Mouse (Mus musculus) heart, embryonic 11.5 days (tissue): Measurements from ENCODE around the gene Dnah11. TPM values are rescaled to one million over a fixed set of nuclear protein-coding genes. Genes with fewer than 3 reads are reported as not detected.
A peak's percentile ranks its signal among the peaks of the same experiment; 100 is the strongest.

Source experiments
- ATAC-seq: fragments of 200-750 bp; cut with Nextera tagmentation; replicated peaks from 2 replicates; pipeline ENCODE4 v1.8.0; 2017; ENCODE audit warnings: moderate library complexity; ENCODE audit not compliant: insufficient number of reproducible peaks, low FRiP score, low TSS enrichment
- H3K27ac ChIP-seq: fragments of 300-500 bp; sonication (generic); 2 replicates; pipeline ENCODE4 v1.5.1; 2014; ENCODE audit warnings: mild to moderate bottlenecking, low read depth, low read length
- H3K27me3 ChIP-seq: fragments of 300-500 bp; sonication (generic); 2 replicates; pipeline ENCODE4 v1.6.1; 2014; ENCODE audit warnings: mild to moderate bottlenecking, low read length, mixed read lengths; ENCODE audit not compliant: control insufficient read depth, insufficient read depth
- H3K36me3 ChIP-seq: fragments of 300-500 bp; sonication (generic); 2 replicates; pipeline ENCODE4 v1.6.1; 2014; ENCODE audit warnings: mild to moderate bottlenecking, low read length, moderate library complexity, mixed read lengths; ENCODE audit not compliant: control insufficient read depth, insufficient read depth
- H3K4me1 ChIP-seq: fragments of 300-500 bp; sonication (generic); 2 replicates; pipeline ENCODE4 v1.6.1; 2014; ENCODE audit warnings: low read length; ENCODE audit not compliant: control insufficient read depth, insufficient read depth
- H3K4me2 ChIP-seq: fragments of 300-500 bp; sonication (generic); 2 replicates; pipeline ENCODE4 v1.6.1; 2014; ENCODE audit warnings: mild to moderate bottlenecking, moderate library complexity
- H3K4me3 ChIP-seq: fragments of 300-500 bp; sonication (generic); 2 replicates; pipeline ENCODE4 v1.5.1; 2014; ENCODE audit warnings: low read depth, low read length
- H3K9ac ChIP-seq: fragments of 300-500 bp; sonication (generic); 2 replicates; pipeline ENCODE4 v1.6.1; 2014; ENCODE audit warnings: mild to moderate bottlenecking, low read depth, low read length, moderate library complexity
- H3K9me3 ChIP-seq: fragments of 300-500 bp; sonication (generic); replicated peaks from 2 replicates; pipeline ENCODE4 v1.6.1; 2016; ENCODE audit warnings: low read length; ENCODE audit not compliant: control insufficient read depth
- WGBS: fragments of 180-500 bp; shearing (Covaris S2); extraction: QIAGEN DNeasy Blood & Tissue Kit; methylation state at CpG from one replicate; pipeline ENCODE4 v1.1.7; 2014; ENCODE audit not compliant: insufficient replicate concordance; 5-methylcytosine and 5-hydroxymethylcytosine counted together
- polyA plus RNA-seq: library from polyadenylated mRNA; unstranded; fragments of >200 nt; fragmentation: Nextera tagmentation; extraction: Ambion mirVana; gene quantifications from 2 replicates; pipeline ENCODE4 v1.2.1, GENCODE M21; 2014

Gene Dnah11
- polyA plus RNA-seq, 1 experiment from 2014 or later, result 0.04 TPM

- H3K4me2 ChIP-seq, result no peak overlapping the region
- no peak for ATAC-seq
Measured at GRCm38 (mm10) chr12:118043130-118043647, 155.7 kb downstream of the Dnah11 start.

GRCm38 (mm10) chr12:118042196-118042595 lies 156.6 kb downstream of the Dnah11 start:
- H3K9ac ChIP-seq, result no peak overlapping the region
- WGBS, result 85% methylated on average over 2 of the region's 2 CpGs
- H3K4me1 ChIP-seq, result no peaks in the 10 kb centered on the region
- H3K27ac ChIP-seq, result no peak overlapping the region
- H3K4me2 ChIP-seq, result no peak overlapping the region
- no peak for ATAC-seq
- H3K4me3 ChIP-seq, result no peak overlapping the region
- no peaks in the 10 kb centered on the region for H3K36me3 ChIP-seq
- no peaks in the 10 kb centered on the region for H3K27me3 ChIP-seq
- no peaks in the 10 kb centered on the region for H3K9me3 ChIP-seq

More at GRCm38 (mm10) chr12:118043130-118043647, 155.7 kb downstream of the Dnah11 start:
- Histone ChIP-seq H3K9me3 (no peaks in the 10 kb centered on the region), H3K27ac (no peak overlapping the region), H3K9ac (no peak overlapping the region), H3K4me3 (no peak overlapping the region), H3K27me3 (no peaks in the 10 kb centered on the region), H3K36me3 (no peaks in the 10 kb centered on the region), H3K4me1 (no peaks in the 10 kb centered on the region)
- 90% methylated on average over 1 of the region's 1 CpGs for WGBS

GRCm38 (mm10) chr12:118034990-118035389 lies 163.9 kb downstream of the Dnah11 start:
- Histone ChIP-seq H3K9ac (no peak overlapping the region), H3K36me3 (no peaks in the 10 kb centered on the region), H3K27me3 (no peaks in the 10 kb centered on the region), H3K4me1 (no peaks in the 10 kb centered on the region), H3K4me3 (no peak overlapping the region), H3K9me3 (no peaks in the 10 kb centered on the region), H3K4me2 (no peak overlapping the region), H3K27ac (no peak overlapping the region)
- ATAC-seq, result no peak
- WGBS, result 71% methylated on average over 1 of the region's 1 CpGs

- H3K9me3 ChIP-seq, result no peaks in the 10 kb centered on the region
- H3K4me2 ChIP-seq, result no peak overlapping the region
- no peak overlapping the region for H3K4me3 ChIP-seq
- 69% methylated on average over 4 of the region's 4 CpGs for WGBS
- H3K4me1 ChIP-seq, result no peaks in the 10 kb centered on the region
- no peaks in the 10 kb centered on the region for H3K36me3 ChIP-seq
- 0 out of 2 replicates have a peak, but pooled peaks cover 4% of the 10 kb centered on the region for H3K27me3 ChIP-seq
- no peak overlapping the region for H3K9ac ChIP-seq
- H3K27ac ChIP-seq, result no peak overlapping the region
- ATAC-seq, result no peak
Measured at GRCm38 (mm10) chr12:118025771-118026170, 173.1 kb downstream of the Dnah11 start.

GRCm38 (mm10) chr12:118018936-118019335 lies 179.9 kb downstream of the Dnah11 start:
- no peaks in the 10 kb centered on the region for H3K4me1 ChIP-seq
- no peak for ATAC-seq
- no peak overlapping the region for H3K4me2 ChIP-seq
- no peak overlapping the region for H3K27ac ChIP-seq
- H3K36me3 ChIP-seq, result no peaks in the 10 kb centered on the region
- H3K9me3 ChIP-seq, result no peaks in the 10 kb centered on the region
- H3K27me3 ChIP-seq, result no peaks in the 10 kb centered on the region; the same call in 1 of the 2 replicates
- 38% methylated on average over 6 of the region's 6 CpGs for WGBS
- H3K4me3 ChIP-seq, result no peak overlapping the region
- no peak overlapping the region for H3K9ac ChIP-seq

GRCm38 (mm10) chr12:118013872-118014271 lies 185.0 kb downstream of the Dnah11 start:
- no peak for ATAC-seq
- H3K27ac ChIP-seq, result no peak overlapping the region
- no peaks in the 10 kb centered on the region for H3K9me3 ChIP-seq
- H3K4me2 ChIP-seq, result no peak overlapping the region
- H3K27me3 ChIP-seq, result no peaks in the 10 kb centered on the region; the same call in 1 of the 2 replicates
- WGBS, result 88% methylated on average over 3 of the region's 3 CpGs
- no peak overlapping the region for H3K4me3 ChIP-seq
- H3K36me3 ChIP-seq, result no peaks in the 10 kb centered on the region
- H3K4me1 ChIP-seq, result no peaks in the 10 kb centered on the region
- no peak overlapping the region for H3K9ac ChIP-seq

- no peak overlapping the region for H3K4me3 ChIP-seq
- 83% methylated on average over 8 of the region's 8 CpGs for WGBS
- H3K9ac ChIP-seq, result no peak overlapping the region
- no peak overlapping the region for H3K27ac ChIP-seq
- no peaks in the 10 kb centered on the region for H3K9me3 ChIP-seq
- H3K27me3 ChIP-seq, result no peaks in the 10 kb centered on the region; the same call in 1 of the 2 replicates
- H3K4me2 ChIP-seq, result no peak overlapping the region
- no peak for ATAC-seq
- H3K36me3 ChIP-seq, result no peaks in the 10 kb centered on the region
- no peaks in the 10 kb centered on the region for H3K4me1 ChIP-seq
Measured at GRCm38 (mm10) chr12:118011921-118012320, 186.9 kb downstream of the Dnah11 start.

GRCm38 (mm10) chr12:117994938-117995337 lies 203.9 kb downstream of the Dnah11 start:
- 74% methylated on average over 9 of the region's 9 CpGs for WGBS
- no peak overlapping the region for H3K4me2 ChIP-seq
- H3K27ac ChIP-seq, result no peak overlapping the region

GRCm38 (mm10) chr12:117993499-117993898 lies 205.3 kb downstream of the Dnah11 start:
- Histone ChIP-seq H3K4me3 (no peak overlapping the region), H3K9ac (no peak overlapping the region), H3K4me2 (no peak overlapping the region), H3K36me3 (no peaks in the 10 kb centered on the region), H3K4me1 (no peaks in the 10 kb centered on the region), H3K27ac (no peak overlapping the region), H3K9me3 (no peaks in the 10 kb centered on the region), H3K27me3 (no peaks in the 10 kb centered on the region)
- ATAC-seq, result peak; percentile 86; the same call in 1 of the 2 replicates
- WGBS, result 2% methylated on average over 7 of the region's 7 CpGs

More at GRCm38 (mm10) chr12:117994938-117995337, 203.9 kb downstream of the Dnah11 start:
- Histone ChIP-seq H3K4me1 (no peaks in the 10 kb centered on the region), H3K4me3 (no peak overlapping the region), H3K9ac (no peak overlapping the region), H3K27me3 (no peaks in the 10 kb centered on the region), H3K36me3 (no peaks in the 10 kb centered on the region), H3K9me3 (no peaks in the 10 kb centered on the region)
- ATAC-seq, result no peak
